Mouse (Mus musculus) heart, embryonic 14.5 days (tissue): Measurements from ENCODE around the gene Ebf1. TPM values are rescaled to one million over a fixed set of nuclear protein-coding genes. Genes with fewer than 3 reads are reported as not detected.
A peak's percentile ranks its signal among the peaks of the same experiment; 100 is the strongest.

Source experiments
- ATAC-seq: fragments of 200-750 bp; cut with Nextera tagmentation; 2 replicates; pipeline ENCODE4 v1.8.0; 2017; ENCODE audit warnings: low read depth, moderate TSS enrichment; ENCODE audit not compliant: insufficient number of reproducible peaks, insufficient read depth, low FRiP score
- H3K27ac ChIP-seq, 2 experiments: fragments of 200-500 bp in 1 of 2; fragments of 300-500 bp in 1 of 2; sonication (generic) in 1 of 2; replicated peaks in 1 of 2; 2 replicates each; pipeline ENCODE4 v1.5.1; 2012 to 2014; ENCODE audit warnings: low read depth in 2 of 2, low read length in 2 of 2, control low read depth in 1 of 2, mild to moderate bottlenecking in 1 of 2, mixed read lengths in 1 of 2; ENCODE audit not compliant: control insufficient read depth in 1 of 2, insufficient read depth in 1 of 2
- H3K27me3 ChIP-seq: fragments of 300-500 bp; sonication (generic); 2 replicates; pipeline ENCODE4 v1.6.1; 2014; ENCODE audit warnings: mild to moderate bottlenecking, low read length, control low read depth; ENCODE audit not compliant: control insufficient read depth, insufficient read depth
- H3K36me3 ChIP-seq: fragments of 300-500 bp; sonication (generic); 2 replicates; pipeline ENCODE4 v1.6.1; 2014; ENCODE audit warnings: mild to moderate bottlenecking, control low read depth, low read length, mixed read lengths; ENCODE audit not compliant: control insufficient read depth, insufficient read depth
- H3K4me1 ChIP-seq, 2 experiments: fragments of 200-500 bp in 1 of 2; fragments of 300-500 bp in 1 of 2; sonication (generic) in 1 of 2; 2 replicates each; pipeline ENCODE4 v1.6.1; 2012 to 2014; ENCODE audit warnings: low read length in 2 of 2, control low read depth in 1 of 2, mixed read lengths in 1 of 2; ENCODE audit not compliant: control insufficient read depth in 2 of 2, insufficient read depth in 2 of 2
- H3K4me2 ChIP-seq: fragments of 300-500 bp; sonication (generic); 2 replicates; pipeline ENCODE4 v1.6.1; 2014; ENCODE audit warnings: mild to moderate bottlenecking, low read length
- H3K4me3 ChIP-seq, 2 experiments: fragments of 200-500 bp in 1 of 2; fragments of 300-500 bp in 1 of 2; sonication (generic) in 1 of 2; 2 replicates each; pipeline ENCODE4 v1.5.1; 2012 to 2014; ENCODE audit warnings: low read length in 2 of 2, mild to moderate bottlenecking in 2 of 2, control low read depth in 1 of 2, low read depth in 1 of 2, moderate library complexity in 1 of 2; ENCODE audit not compliant: control insufficient read depth in 1 of 2, insufficient read depth in 1 of 2
- H3K9ac ChIP-seq: fragments of 300-500 bp; sonication (generic); 2 replicates; pipeline ENCODE4 v1.6.1; 2014; ENCODE audit warnings: mild to moderate bottlenecking, low read length
- H3K9me3 ChIP-seq: fragments of 300-500 bp; sonication (generic); 2 replicates; pipeline ENCODE4 v1.6.1; 2016; ENCODE audit warnings: low read length, control low read depth; ENCODE audit not compliant: control insufficient read depth
- WGBS: fragments of 180-500 bp; shearing (Covaris S2); extraction: QIAGEN DNeasy Blood & Tissue Kit; methylation state at CpG from one replicate; pipeline ENCODE4 v1.1.7; 2014; 5-methylcytosine and 5-hydroxymethylcytosine counted together
- polyA plus RNA-seq: library from polyadenylated mRNA; unstranded; fragments of >200 nt; fragmentation: Nextera tagmentation; extraction: Ambion mirVana; gene quantifications from 2 replicates; pipeline ENCODE4 v1.2.1, GENCODE M21; 2014

The Ebf1 gene
- polyA plus RNA-seq, 1 experiment from 2014 or later = 17.0 TPM

- Histone ChIP-seq H3K4me2 (no peak overlapping the region), H3K4me3 (no peak overlapping the region), H3K27me3 (no peaks in the 10 kb centered on the region), H3K36me3 (no peaks in the 10 kb centered on the region), H3K4me1 (peaks cover 6 to 11% of the 10 kb centered on the region in 2 experiments), H3K27ac (no peak overlapping the region), H3K9ac (no peak overlapping the region), H3K9me3 (no peaks in the 10 kb centered on the region)
- no peak for ATAC-seq
- 70% methylated on average over 6 of the region's 6 CpGs for WGBS
Measured at GRCm38 (mm10) chr11:44708290-44708685, 91.2 kb downstream of the Ebf1 start.

GRCm38 (mm10) chr11:44709073-44709618 lies 92.0 kb downstream of the Ebf1 start:
- no peaks in the 10 kb centered on the region for H3K36me3 ChIP-seq
- H3K27ac ChIP-seq = no peak overlapping the region
- H3K9me3 ChIP-seq = no peaks in the 10 kb centered on the region
- peaks cover 6 to 11% of the 10 kb centered on the region in 2 experiments for H3K4me1 ChIP-seq
- H3K9ac ChIP-seq = no peak overlapping the region
- no peak for ATAC-seq
- no peaks in the 10 kb centered on the region for H3K27me3 ChIP-seq
- no peak overlapping the region for H3K4me2 ChIP-seq
- H3K4me3 ChIP-seq = no peak overlapping the region

GRCm38 (mm10) chr11:44709869-44710460 lies 92.8 kb downstream of the Ebf1 start:
- no peak for ATAC-seq
- Histone ChIP-seq H3K9ac (no peak overlapping the region), H3K27ac (0 out of 4 replicates have a peak overlapping the region, but pooled peaks of 1 of the 2 experiments have one; percentile 31), H3K9me3 (no peaks in the 10 kb centered on the region), H3K4me3 (no peak overlapping the region), H3K36me3 (no peaks in the 10 kb centered on the region), H3K4me2 (no peak overlapping the region), H3K27me3 (no peaks in the 10 kb centered on the region), H3K4me1 (peaks cover 6 to 11% of the 10 kb centered on the region in 2 experiments)
- 73% methylated on average over 6 of the region's 6 CpGs for WGBS

GRCm38 (mm10) chr11:44710861-44711260 lies 93.7 kb downstream of the Ebf1 start:
- ATAC-seq = no peak

GRCm38 (mm10) chr11:44714188-44714587 lies 97.1 kb downstream of the Ebf1 start:
- Histone ChIP-seq H3K36me3 (no peaks in the 10 kb centered on the region), H3K4me2 (no peak overlapping the region), H3K27me3 (no peaks in the 10 kb centered on the region), H3K27ac (no peak overlapping the region), H3K4me1 (peaks cover 0 to 17% of the 10 kb centered on the region in 2 experiments; a peak in 2 of 4 replicates), H3K4me3 (no peak overlapping the region), H3K9ac (no peak overlapping the region), H3K9me3 (no peaks in the 10 kb centered on the region)
- ATAC-seq = no peak
- 87% methylated on average over 5 of the region's 5 CpGs for WGBS

More at GRCm38 (mm10) chr11:44710861-44711260, 93.7 kb downstream of the Ebf1 start:
- H3K27ac ChIP-seq = no peak overlapping the region
- no peaks in the 10 kb centered on the region for H3K36me3 ChIP-seq
- H3K27me3 ChIP-seq = no peaks in the 10 kb centered on the region
- peaks cover 6 to 15% of the 10 kb centered on the region in 2 experiments for H3K4me1 ChIP-seq
- no peaks in the 10 kb centered on the region for H3K9me3 ChIP-seq
- no peak overlapping the region for H3K4me2 ChIP-seq
- H3K4me3 ChIP-seq = no peak overlapping the region
- no peak overlapping the region for H3K9ac ChIP-seq

DNA sequence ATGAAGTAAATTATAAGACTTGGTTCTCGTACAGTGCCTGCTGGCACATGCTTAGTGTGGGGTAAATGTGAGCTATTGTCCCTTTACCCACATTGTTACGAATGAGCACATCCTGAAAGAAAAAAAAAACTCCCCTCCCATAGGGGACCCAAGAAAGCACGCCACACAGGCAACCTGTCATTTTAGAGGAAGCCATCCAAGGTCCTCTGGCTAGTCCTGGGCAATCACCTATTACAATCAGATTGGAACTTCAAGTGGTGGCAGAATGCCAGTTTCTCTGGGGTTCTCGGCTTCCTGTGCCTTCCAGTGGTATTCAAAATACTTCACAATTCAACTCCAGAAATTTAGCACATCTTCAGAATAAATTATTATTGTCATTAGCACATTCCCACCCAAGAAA lies 98.7 kb downstream of the Ebf1 start:
- Histone ChIP-seq H3K4me1 (peaks cover 0 to 17% of the 10 kb centered on the region in 2 experiments; a peak in 2 of 4 replicates), H3K9me3 (no peaks in the 10 kb centered on the region), H3K27me3 (no peaks in the 10 kb centered on the region), H3K4me2 (no peak overlapping the region), H3K27ac (no peak overlapping the region), H3K9ac (no peak overlapping the region), H3K36me3 (no peaks in the 10 kb centered on the region), H3K4me3 (no peak overlapping the region)
- 42% methylated on average over 4 of the region's 4 CpGs for WGBS
- no peak for ATAC-seq

DNA sequence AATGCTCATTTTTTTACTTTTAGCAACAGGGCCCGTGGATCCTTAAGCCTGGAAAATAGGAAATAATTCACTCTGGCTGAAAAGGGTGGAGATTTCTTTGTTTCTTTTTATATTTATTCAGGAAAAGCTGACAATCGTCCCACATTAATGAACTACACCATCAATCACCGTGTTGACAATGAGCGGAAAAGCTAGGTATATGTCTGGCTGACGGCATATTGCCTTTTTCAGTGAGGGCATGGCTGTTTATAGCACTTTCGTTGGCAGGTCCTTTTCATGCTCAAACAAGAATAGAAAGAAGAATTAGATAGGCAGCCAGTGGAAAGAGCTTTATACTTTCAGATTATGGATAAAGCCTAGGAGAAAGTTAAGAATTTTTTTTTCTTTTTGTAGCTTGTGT lies 99.8 kb downstream of the Ebf1 start:
- Histone ChIP-seq H3K36me3 (no peaks in the 10 kb centered on the region), H3K27ac (no peak overlapping the region), H3K4me1 (peaks cover 0 to 17% of the 10 kb centered on the region in 2 experiments; a peak in 2 of 4 replicates), H3K9ac (no peak overlapping the region), H3K9me3 (no peaks in the 10 kb centered on the region), H3K27me3 (no peaks in the 10 kb centered on the region), H3K4me3 (no peak overlapping the region), H3K4me2 (no peak overlapping the region)
- no peak for ATAC-seq
- 50% methylated on average over 6 of the region's 6 CpGs for WGBS

- 45% methylated on average over 7 of the region's 7 CpGs for WGBS
- no peak for ATAC-seq
- H3K9ac ChIP-seq = no peak overlapping the region
- peaks cover 0 to 17% of the 10 kb centered on the region in 2 experiments; a peak in 2 of 4 replicates for H3K4me1 ChIP-seq
- no peak overlapping the region for H3K4me3 ChIP-seq
- H3K27me3 ChIP-seq = no peaks in the 10 kb centered on the region
- H3K4me2 ChIP-seq = no peak overlapping the region
- no peaks in the 10 kb centered on the region for H3K36me3 ChIP-seq
- 0 out of 4 replicates have a peak overlapping the region, but pooled peaks of 1 of the 2 experiments have one; percentile 10 for H3K27ac ChIP-seq
- no peaks in the 10 kb centered on the region for H3K9me3 ChIP-seq
Measured at GRCm38 (mm10) chr11:44717636-44718035, 100.5 kb downstream of the Ebf1 start.
